Mouse (Mus musculus) embryo, embryonic 10 days (tissue): ENCODE measurements around the gene Cbfa2t3.
A peak's percentile ranks its signal among the peaks of the same experiment; 100 is the strongest.
"Not testable (repeated sequence)": the region's sequence is repeated elsewhere in the genome, so short reads cannot be mapped to it uniquely, and the experiment has no call there.

Experiments
- DNase-seq: peaks from one replicate; pipeline ENCODE4 v3.0.0-alpha.2; 2015; ENCODE audit warnings: low spot score

The Cbfa2t3 gene

GRCm38 (mm10) chr8:122638601-122639000 is 60.3 kb downstream of the Cbfa2t3 start:
- no peak for DNase-seq

- no peak for DNase-seq
Measured at GRCm38 (mm10) chr8:122637230-122637629, 61.7 kb downstream of the Cbfa2t3 start.

DNA sequence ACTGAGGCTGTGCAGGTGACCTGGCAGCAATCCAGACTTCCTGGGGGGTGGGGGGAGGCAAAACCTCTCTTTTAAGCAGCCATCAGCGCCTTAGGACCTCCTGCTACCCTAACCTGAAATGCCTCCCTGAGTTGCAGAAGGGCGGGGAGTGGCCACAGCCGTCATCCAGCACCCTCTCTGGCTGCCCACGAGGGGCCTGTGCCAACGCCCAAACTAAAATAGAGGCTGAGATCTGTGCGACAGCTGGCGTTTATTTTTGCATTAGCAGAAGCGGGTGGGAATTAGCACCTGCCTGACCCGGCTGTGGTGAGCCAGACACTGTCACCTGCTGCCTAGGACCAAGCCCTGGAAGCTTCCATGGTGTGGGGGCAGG is 62.1 kb downstream of the Cbfa2t3 start:
- no peak for DNase-seq

DNA sequence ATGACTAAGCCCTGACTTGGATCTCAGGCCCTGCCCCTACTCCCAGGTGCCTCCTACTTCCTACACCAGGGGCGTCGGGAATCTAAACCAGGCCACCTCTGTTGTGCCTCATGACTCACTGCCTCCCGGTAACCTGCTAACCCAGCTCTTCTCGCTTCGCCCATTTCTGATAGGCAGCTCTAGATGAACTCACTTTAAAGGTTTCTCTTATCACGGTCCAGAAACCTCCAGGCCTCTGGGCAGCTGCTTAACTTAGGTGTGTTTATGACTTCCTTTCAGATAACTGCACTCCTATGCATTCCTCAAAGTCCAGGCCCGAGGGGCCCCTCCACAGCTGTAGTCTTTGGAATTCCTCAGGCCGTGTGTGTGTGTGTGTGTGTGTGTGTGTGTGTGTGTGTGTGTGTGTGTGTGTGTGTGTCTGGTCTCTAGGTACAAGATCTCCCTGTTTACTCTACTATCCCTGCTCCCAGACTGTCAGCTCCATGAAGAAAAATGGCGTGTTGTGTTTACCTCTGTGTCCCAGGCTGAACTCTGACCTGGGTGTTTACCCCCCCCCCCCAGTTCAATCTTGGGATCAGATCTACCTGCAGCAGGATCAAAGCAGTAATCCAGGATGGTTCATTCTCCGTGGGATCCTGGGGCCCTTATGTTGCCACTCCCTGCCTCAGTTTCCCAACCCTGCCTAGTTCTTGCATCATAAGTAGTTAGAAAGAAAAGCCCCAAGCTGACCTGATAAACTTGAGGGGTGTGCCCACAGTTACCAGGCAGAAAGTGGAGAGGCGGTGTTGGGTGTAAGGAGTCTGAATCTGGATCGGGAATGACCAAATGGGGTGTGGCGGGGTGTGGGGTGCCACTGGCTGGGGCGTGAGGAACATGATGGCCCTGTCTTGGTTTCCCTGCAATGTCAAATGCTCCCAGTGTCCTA is 62.8 kb downstream of the Cbfa2t3 start:
- DNase-seq: peak; percentile 22

- no peak for DNase-seq
Measured at GRCm38 (mm10) chr8:122633205-122633604, 65.7 kb downstream of the Cbfa2t3 start.

DNA sequence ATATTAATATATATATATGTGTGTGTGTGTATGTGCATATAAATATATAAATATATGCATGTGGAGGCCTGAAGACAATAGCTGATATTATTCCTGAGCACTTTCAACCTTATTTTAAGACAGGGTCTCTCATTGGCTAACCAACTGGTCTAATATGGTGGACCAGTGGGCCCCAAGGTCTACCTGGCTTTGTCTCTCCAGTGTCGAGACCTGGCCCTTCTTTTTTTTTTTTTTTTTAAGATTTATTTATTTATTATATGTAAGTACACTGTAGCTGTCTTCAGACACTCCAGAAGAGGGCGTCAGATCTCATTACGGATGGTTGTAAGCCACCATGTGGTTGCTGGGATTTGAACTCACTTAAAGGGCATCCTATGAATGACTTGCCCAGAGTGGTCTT is 66.8 kb downstream of the Cbfa2t3 start:
- not testable (repeated sequence) for DNase-seq

DNA sequence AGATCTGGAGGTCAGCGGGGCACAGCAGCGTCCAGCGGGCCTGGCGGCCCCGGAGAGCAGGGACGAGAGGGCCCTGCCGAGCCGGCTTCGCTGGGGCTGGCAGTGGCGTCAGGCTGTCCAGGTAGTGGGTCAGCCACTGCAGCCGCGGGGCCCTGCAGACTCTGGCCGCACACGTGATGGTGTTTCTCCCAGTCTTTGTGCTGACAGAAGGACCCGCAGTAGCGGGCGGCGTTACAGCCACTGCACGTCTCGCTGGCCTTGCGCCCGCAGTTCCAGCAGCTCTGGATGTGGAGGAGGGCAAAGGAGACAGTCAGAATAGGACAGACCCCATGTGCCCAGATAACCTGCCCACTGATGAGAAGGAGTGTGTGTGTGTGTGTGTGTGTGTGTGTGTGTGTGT is 68.2 kb downstream of the Cbfa2t3 start:
- no peak for DNase-seq

DNA sequence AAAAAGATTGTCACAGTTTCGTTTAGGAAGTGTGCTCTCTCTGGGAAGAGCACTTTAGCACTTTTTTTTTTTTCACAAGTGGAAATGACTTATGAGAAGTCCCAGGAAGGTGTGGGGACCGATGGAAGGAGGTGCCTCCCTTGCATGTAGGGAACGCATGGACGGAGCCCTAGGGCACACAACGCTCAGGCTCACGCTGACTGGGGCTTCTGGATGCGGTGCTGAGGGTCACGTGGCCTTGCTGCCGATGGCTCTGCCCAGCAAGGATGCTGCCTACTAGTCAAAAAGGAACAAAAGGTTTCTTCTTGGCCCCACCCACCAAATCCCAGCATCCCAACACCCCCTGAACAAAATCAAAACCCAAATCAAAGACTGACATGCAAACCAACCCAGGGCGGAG is 69.5 kb downstream of the Cbfa2t3 start:
- DNase-seq: peak; percentile 24

DNA sequence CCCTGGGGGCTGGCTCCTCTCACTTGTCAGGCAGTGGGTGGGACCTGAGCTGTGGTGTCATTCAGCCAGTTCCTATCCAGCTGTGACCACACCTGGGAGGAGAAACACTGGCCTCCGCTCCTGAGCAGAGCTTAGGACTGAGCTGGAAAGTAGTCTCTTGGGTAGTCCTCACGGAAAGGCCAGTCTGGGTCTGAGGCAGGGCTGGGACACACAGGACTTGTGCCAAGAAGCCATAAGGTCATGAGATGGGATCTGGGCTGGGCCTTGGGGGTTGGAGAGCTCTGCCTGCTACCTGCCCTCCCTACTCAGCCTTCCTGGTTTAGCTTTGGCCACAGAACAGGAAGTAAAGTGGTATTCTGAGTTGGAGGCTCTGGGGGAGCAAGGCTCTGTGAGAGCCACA is 72.0 kb downstream of the Cbfa2t3 start:
- no peak for DNase-seq

GRCm38 (mm10) chr8:122625811-122626210 is 73.1 kb downstream of the Cbfa2t3 start:
- no peak for DNase-seq

DNA sequence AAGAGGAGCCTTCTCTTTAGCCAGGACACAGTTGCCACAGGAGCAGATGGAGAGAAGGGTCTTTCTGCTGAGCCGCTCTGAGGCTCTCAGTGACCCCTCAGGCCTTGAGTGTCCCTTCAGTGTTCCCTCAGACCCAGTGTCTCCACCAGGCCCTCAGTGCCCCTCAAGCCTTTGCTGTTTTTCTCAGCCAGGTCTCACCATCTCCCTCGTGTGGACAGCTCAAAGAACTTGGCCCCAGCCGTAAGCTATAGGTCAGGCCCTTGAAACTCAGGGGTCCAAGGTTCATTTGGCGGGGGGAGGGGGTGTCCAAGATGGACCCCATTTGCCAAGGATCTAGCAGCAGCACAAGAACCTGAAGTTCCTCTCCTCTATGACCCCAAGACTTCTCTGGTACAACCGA is 74.3 kb downstream of the Cbfa2t3 start:
- DNase-seq: no peak

DNA sequence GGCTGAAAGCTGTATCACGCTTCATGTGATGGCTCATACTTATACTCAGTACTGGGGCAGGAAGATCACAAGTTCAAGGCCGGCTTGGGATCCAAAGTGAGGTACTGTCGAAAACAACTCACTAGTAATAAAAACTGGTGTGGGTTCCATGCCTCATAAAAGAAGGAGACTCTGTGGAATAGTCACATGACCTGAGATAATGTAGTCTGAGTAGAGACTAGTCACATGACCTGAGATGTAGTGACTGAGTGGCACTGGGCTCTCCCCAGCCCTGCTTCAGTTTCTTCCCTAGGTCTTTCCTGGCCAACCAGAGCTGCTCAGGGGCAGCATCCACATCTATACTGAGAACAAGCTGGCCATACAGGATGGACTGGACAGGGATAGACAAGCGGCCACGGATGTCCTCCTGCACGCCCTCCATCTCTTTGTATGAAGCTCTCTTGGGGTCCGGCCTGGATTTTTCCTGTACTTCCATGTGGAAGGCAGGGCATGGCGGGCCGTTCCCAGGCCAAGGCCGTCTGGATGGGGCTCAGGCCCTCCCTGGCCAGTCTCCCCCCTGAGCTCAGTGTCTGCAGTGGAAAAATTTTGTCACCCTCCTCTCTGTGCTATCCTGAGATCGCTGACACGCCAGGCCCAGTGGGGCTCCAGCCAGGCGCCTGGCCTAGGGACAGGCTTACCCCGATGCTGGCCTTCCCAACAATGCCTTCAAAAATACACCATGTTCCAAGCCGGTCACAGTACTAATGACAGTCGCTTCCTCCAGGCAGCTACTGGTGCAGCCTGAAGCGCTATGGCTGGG is 74.9 kb downstream of the Cbfa2t3 start:
- no peak for DNase-seq

- DNase-seq: peak; percentile 23
Measured at GRCm38 (mm10) chr8:122622727-122623126, 76.2 kb downstream of the Cbfa2t3 start, which contains the start of gene Pabpn1l. Pabpn1l (minus strand) TSS chr8:122622739.

GRCm38 (mm10) chr8:122620446-122620845 is 78.5 kb downstream of the Cbfa2t3 start:
- peak; percentile 20 for DNase-seq

DNA sequence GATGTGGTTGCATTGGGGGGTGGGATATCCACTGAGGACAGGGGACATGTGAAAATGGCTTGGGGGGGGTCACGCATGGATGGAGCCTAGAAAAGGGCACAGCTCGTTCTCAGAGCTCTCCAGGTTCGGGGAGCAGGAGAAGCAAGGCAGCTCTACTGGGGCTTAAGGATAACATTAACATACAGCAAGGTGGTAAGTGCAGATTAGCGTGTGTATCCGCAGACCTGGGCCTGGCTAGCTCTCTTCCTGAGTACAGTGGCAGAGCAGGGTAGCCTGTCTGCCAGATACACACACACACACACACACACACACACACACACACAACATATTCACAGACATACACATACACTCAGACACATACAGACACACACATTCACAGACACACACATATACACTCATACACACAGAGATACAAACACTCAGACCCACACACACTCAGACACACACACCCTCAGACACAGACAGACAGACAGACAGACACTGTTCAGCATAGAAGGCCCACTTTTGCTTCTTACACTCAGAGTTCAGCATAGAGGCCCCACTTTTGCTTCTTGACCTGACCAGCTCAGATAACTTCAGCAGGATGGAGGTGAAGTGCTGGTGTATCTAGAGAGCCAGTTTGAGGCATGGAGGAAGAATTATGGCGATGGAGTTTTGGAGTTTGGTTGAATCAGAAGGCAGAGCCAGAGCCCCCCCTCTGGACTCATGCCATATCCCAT is 80.1 kb downstream of the Cbfa2t3 start:
- DNase-seq: no peak

GRCm38 (mm10) chr8:122617947-122618546 is 80.9 kb downstream of the Cbfa2t3 start:
- peak; percentile 90 for DNase-seq

- no peak for DNase-seq
Measured at GRCm38 (mm10) chr8:122616181-122616905, 82.6 kb downstream of the Cbfa2t3 start.

DNA sequence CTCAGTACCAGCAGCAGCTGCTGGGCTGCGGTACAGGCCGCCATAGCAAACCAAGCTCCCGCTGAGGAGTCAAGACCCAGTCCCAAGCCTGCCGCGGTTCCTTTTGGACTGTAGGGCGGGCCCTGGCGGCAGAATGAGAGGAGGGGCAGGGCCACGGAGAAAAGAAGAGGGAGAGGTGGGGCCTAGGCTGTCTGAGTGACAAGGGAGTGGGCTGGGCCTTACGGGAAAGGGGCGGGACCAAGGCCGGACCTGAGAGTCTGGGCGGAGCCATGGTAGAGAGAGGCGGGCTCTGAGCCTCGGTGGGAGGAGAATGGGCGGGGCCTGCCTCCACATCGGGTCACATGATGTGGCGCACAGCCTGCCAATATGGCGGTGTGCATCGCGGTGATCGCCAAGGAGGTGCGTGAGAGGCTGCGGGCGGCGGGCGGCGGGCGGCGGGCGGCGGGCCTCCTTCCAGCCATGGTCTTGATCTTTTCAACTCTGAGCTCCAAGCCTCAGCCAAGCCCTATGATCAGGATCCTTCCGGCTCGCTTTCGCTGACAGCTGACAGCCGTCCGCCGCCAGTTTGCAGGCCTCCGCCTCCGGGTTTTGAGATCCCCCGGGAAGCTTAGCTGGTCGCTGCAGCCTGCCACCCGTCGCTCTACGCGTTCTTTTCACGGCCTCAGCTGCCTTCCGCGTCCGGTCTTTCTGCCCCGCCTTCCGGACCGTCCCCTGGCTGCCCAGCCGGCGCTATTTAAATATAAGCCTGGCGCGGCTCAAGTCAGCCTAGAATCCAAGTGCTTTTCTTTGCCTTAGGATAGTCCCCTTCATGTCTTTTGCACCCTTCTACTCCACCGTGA is 87.4 kb downstream of the Cbfa2t3 start, which contains the start of the genes Galns and Trappc2l:
Gene Galns (minus strand): TSS at position 169 of the 839 bp plus-strand sequence.
Gene Trappc2l (plus strand): TSS at position 346 of the 839 bp plus-strand sequence.
- peak; percentile 99 for DNase-seq

GRCm38 (mm10) chr8:122610612-122611277 is 88.2 kb downstream of the Cbfa2t3 start:
- DNase-seq: no peak
